Mouse (Mus musculus): ENCODE data around the gene Chit1.

DNA sequence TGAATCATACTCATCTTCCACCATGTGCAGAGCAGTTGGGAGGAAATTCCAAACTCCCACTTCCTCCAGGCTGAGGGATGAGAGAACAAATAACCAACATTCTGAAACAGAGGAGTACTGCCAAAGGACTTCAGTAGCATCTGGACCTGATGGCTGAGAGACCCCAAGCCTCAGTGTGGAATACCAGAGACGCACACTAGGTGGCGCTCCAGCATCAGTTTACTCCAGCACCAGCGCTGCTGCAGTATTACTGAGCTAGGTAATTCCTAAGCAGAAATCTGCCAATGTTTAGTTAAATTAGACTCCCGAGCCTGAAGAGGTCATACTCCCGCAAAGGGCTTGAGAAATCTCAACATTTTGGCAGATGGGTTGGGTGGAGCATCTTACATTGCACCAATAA is 9.1 kb downstream of the Chit1 start:
- no peak for TF ChIP-seq GATA1 (IDR thresholded peaks at IDR 0.05; ENCODE audit: low read length)
- TF ChIP-seq TAL1 (IDR thresholded peaks at IDR 0.05; ENCODE audit: low read length), result no peak
